Mouse (Mus musculus): Measurements from ENCODE around the gene Rack1.

- no peak for TF ChIP-seq CTCF (IDR thresholded peaks at IDR 0.05; ENCODE audit: insufficient read depth, low read length)
- no peak for TF ChIP-seq POLR2A (IDR thresholded peaks at IDR 0.05; ENCODE audit: borderline replicate concordance, extremely low read depth, low read depth, low read length)
Measured at GRCm38 (mm10) chr11:48826752-48827096, 26.6 kb downstream of the Rack1 start.
